Mouse (Mus musculus) mouse trophoblast stem cell (cell line): ENCODE data around the gene Slc39a11.

ENCODE experiments used
- in situ Hi-C, 2 experiments: fragments of 300-500 bp; cut with MseI, MboI; formaldehyde crosslinking; loops; 2 replicates in 1 of 2; 3 replicates in 1 of 2; pipeline ENCODE4 v1.15.1; 2025

Slc39a11 gene

DNA sequence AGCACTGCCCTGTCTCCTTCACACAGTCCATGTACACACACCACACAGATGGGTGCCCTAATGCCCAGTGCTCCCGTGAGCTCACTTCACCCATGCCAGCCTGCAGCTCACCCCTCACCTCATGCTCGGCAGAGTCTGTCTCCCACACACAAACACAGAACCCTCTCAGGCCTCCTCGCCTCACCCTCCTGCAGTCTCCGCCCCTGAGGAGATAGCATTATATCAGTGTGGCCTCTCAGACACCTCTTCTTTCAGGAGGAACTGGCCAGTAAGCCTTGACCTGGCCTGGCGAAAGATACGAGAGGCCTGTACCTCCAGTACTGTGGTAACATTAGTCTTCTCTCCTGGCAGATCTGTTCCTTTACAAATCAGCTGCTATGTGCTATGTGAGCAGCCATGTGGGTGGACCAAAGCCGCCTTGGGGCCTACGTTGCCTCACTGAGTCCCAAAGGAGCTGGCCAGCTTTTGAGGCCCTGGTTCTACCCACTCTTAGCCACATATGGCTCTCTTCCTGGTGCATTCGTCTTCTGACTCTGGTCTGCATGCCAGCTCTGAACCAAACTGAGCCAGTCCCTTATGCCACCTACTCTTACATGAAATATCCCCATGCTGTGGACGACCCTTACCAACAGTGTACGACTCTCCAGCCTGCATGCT, 138.8 kb downstream of the Slc39a11 start:
- in situ Hi-C loops = no loop called here

DNA sequence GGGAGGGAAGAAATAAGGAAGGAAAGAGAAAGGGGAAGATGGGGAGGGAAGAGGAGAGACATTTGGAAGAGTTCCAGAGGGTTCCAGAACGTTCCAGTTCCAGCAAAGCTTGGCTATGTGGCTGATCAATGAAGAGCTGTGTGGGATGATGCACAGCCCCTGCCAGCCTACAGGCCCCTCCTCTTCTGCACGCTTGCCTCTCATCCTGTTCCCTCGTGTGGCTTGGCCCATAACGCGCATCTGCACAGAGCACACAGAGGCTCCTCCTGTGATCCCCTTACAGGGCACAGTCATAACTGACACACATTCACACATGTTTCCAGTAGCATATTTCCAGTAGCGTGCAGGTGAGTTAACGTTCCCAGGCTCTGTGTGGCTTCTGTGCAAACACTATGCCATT, 139.6 kb downstream of the Slc39a11 start:
- in situ Hi-C loops = no loop called here

DNA sequence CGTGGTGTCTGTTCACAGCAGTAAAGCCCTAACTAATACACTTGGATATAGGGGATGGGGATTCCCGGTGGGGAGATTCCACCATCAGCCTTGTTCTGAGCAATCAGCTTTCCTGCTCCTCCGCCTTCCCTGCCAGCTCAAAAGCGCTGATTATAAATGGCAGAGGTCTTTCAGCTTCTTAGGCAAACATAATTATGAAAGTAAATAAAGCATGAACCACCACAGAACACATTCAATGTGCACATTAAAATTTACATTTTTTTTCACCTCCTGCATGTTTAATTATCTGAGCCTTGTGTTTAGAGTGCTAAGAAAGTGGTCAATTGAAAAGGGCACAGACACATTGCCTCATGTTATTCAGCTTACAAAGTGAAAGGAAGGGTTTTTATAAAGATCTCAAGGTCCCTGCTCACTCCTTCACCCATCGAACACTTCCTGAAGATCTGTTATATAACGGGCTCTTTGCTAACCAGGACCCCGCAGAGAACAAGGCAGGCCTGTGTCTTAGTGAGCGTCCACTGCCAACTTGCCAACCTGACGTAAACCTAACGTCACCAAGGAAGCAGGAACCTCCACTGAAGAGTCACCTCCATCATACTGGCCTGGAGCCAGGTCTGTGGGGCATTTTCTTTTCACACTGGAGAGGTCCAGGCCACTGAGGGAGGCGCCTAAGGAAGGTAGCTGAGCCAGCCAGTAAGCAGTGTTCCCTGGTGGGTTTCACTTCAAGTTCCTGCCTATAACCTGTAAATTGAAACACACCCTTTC, 142.0 kb downstream of the Slc39a11 start:
- in situ Hi-C loops = no loop called here

DNA sequence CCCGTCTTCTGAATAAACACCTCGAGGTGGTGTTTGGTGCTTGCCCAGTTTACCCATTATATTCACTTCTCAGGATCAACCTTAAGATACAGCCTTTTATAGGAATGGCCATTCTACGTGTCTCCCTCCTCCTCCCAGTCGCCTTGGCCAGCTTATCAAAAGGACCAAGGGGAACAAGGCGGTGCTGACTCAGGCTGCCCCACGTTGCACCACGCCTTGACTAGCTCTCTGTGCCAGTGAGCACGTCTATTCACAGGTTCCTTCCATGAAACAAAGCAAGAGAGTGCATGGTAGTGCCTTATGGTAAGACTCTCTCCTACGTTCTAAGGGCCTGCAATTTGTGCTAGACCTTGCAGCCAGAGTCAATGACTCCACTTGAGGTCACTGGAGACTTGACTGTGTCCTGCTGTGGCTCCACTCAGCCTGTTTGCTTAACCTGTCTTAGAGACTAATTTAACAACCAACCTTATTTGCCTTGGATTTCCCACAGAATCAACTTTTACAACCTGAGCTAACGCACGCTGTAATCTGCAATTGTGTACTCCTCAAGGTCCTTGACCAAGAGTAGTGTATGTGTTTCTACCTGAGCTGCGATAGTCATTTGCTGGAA, 144.2 kb downstream of the Slc39a11 start:
- in situ Hi-C loops = no loop called here

DNA sequence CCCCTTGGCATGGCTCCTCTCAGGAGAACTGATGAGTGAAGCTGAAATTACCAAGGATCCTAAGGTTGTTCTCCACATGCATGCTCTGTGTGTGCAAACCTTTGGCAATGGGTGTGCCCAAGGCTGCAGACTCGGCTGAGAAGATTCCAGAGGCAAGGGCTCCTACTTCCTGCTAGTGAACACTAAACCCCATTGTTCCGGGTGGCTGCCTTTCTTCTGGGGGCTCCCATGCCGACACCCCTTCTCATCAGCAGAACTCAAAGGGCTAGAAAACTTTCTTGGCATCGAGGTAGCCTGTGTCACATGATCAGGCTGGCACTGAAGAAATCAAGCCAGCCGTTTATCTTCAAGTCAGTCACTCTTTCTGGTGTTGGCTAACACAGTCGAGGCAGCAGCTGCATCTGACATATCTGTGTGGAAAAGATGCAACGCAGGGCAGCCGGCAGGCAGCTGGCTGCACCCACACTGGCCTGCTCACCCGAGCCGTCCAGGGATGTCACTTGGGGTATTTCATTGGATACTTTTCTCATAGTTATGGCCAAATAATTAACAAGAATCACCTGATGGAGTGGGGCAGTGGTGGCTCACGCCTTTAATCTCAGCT, 145.3 kb downstream of the Slc39a11 start:
- in situ Hi-C loops = no loop called here

DNA sequence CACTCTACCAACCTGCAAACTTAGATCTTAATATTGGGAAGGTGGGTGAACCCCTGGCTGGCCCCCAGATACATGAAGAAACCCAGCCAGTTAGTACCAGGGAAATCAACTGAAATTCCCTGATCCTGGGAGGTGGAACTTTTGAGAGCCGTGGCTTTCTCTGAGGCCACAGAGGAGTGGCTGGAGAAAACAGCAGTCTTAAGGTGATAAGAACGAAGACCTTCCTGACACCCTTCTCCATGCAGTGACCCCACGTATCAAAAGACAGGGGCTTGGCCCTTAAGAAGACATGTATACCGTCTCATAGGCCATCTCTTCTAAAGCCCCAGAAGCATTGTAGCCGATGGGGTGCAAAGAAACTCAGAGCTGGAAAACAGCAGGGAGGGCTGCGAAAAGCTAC, 146.9 kb downstream of the Slc39a11 start:
- in situ Hi-C loops = no loop called here

DNA sequence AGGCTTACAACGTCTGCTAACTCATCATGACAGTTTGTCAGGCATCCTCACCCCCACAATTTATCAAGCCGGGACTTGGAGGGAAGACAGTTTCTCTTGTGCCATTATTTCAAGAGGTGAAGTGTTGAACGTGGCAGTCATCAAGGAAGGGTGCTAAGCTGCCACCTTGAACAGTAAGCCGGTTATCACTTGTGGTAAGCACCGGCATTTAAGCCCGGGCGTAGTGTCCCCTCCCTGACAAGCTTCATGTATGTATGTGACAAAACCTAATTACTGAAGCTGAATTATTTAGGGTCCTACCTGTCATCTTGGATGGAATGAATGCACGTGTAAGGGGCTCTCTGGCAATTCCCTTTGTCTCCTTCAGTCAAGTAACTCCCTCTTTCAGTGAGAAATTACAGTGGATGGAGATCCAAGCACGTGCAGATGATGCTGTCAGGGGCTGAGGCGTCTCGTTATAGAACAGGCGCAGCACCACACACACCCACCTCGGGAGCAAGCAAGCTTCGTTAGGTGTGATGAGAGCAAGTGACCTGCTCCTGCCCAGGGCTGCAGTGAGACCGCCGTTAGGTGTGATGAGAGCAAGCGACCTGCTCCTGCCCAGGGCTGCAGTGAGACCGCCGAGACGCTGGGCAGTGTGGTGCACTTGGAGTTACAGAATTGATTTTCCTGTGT, 149.1 kb downstream of the Slc39a11 start:
- in situ Hi-C loops = no loop called here

DNA sequence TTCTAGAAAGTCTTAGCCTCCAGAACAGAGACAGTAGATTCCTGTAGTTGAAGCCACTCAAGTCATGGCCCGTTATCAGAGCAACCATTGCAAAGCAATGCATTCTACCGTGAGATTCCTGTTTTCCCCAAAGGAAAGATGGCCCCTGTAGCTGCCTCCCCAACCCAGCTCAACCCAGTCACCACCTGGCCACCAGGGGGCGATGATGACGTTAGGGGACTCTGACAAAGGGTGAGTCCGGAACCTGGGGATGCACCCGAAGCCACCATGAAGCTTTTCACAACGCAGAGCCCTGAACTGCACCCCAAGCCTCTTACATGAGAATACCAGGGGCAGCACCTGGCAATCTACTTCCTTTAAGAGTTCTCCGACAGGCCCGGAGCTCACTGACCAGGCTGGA, 151.0 kb downstream of the Slc39a11 start:
- in situ Hi-C loops = loop anchor here in 1 of 2 experiments (5.0 kb wide), 1 partner anchor 118 kb away; the partner anchor contains the start of gene Sstr2

DNA sequence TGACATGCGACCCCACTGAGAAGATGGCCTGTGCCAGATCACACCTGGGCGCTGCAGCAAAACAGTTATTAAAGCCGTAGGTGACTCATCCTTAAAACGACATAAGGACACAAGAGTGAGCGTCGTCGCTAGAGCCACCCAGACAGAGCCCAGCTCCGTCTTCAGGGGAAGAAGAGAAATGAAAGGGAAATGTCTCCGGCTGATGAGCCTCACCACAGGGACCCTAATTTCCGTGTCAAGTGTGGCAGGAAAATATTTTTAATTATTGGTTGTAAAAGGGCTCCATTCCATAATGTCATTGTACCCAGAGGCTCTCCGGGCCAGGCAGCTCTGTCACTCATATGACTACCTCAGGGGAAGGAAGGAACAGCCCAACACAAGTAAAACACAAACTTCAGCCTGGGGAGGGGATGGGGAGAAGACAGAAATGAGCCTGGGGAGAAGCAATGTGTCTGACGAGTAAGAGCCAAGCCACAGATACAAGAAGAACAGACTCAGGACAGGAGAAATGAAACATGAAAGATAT, 155.8 kb downstream of the Slc39a11 start:
- in situ Hi-C loops = no loop called here

DNA sequence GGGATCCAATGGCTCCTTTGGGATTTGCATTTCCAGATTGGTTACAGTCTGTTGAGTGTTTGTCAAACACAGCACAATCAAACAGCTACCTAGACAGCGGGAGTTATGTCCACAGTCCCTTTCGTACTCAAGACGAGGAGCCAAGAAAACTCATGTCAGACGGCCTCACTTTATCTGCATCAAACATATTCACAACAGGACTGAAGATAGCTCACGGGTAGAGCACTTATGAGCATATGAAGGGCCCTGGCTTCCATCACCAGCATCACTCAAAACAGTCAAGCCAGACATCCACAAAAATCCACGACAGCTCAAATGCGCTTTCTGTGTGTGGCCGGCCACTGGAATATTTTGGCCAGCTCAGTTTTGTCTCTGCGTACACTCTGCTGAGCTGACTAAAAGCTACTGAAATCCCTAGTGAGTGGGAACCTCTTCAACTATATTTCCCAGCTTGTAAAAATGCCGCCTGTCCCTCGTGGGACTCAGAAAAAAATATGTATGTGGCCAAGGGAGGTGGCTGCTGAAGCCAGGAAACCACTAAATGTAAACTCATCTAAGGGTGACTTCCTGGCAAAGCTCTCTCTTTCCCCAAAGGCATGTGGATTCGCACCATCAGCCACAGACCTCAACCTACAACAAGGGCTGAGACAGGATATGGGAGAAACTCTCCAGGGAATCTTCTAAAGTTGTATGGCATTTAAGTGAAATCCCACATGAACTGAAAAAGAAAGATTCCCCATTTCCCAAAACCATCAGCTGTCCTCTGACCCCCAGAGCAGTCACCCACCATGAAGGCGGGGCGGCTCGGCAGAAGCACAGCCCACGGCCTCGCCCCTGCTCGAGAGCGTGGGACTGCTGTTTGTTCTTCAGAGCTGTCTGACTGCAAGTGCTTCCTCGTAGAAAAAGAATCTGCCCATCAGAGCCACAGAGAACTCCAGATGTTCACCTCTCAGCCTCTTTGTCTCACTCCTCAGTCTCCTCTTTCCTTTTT, 159.1 kb downstream of the Slc39a11 start:
- in situ Hi-C loops = no loop called here

DNA sequence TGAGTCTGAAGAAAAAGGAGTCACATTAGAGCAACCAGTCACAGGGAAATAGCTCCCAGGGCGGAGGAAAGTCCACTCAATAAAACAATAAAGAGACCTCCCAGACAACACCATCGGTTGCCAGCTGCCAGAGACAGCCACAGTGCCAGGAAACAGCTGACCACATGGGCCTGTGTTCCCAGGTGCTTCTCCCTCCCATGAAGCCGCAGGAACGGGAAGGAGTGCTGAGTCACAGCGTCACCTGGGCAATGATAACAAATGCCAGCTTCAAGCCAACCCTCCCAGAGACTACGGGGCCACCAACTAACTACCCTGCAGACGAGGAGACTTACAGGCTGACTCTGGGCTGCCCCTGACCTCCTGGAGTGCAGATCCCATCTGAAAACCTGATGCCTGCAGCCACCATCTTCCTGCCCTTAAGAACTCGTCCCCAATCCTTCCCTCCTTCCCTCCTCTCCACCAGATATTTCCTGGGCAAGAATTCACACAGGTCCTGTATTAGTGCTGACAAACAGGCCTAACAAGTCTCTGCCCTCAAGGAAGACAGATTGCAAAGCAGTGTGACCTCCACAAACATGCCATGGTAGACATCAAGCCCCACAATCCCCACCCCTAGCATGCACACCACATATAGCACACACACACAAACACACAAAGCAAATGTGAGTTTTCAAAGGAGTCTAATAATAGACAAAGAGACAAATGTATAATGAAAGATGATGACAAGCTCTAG, 162.1 kb downstream of the Slc39a11 start:
- in situ Hi-C loops = no loop called here

DNA sequence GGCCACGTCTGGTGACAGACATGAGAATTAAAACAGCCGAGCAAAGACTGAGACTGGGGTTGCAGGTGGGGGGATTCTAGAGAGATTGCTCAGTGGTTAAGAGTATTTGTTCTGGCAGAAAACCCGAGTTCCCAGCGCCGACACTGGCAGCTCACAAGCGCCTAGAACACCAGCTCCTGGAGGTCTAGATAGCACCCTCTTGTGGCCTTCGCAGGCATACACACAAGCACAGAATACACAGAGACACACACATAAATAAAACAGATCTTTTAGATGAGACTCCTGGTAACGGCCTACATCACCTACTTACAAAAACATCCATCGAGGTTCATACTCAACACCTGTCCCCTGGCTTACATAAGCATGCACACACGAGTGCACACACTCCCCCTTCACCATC, 165.8 kb downstream of the Slc39a11 start:
- in situ Hi-C loops = no loop called here

DNA sequence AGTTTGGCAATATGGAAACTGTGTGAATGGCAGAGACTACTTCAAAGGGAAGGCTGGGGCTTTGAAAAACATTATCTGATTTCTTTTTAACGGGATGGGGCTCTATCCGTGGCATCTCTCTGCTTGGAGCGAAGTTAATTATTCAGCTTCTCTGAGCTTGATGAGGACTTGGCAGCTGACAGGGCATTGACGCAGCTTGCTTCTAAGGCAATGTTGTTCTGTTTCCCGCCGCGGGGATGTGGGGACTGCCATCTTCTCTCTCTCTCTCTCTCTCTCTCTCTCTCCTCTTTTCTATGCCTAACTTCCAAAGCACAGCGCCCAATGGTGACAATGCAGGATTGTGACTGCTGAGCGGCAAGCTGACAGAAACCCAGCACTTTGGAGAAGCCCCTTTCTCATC, 172.3 kb downstream of the Slc39a11 start:
- in situ Hi-C loops = no loop called here

DNA sequence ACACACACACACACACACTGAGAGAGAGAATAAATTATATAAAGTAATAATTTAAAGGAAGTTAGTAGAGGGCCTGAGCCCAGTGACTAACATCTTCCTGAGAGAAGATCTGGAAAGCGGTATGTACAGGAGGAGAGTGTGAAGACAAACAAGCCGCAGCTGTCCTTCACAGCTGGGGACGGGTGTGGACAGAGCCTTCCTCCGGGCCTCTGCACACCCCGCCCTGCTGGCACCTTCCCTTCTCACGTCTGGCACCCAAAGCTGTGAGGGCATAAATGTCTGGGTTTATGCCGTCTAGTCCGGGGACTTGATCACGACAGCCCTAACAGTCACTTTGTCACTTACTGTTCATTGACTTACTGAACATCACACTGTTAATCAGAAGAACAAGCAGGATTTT, 173.2 kb downstream of the Slc39a11 start:
- in situ Hi-C loops = no loop called here

DNA sequence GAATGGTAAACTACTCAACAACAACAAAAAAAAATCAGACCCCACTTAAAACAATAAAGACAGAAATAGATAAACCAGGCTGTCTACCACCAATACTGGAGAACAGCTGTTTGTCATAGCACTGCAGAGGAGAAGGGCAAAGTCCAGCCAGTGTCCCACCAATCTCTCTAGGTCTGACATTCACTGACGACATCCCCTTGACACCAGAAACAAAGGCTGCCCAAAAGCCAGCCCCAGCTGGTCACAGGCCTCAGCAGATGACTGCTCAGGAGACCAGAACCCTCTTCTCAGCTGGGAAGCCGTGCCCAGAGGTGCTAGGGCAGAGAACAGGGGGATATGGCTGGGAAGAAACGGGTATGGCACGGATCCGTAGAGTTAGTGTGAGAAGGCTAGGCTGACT, 174.4 kb downstream of the Slc39a11 start:
- in situ Hi-C loops = no loop called here

DNA sequence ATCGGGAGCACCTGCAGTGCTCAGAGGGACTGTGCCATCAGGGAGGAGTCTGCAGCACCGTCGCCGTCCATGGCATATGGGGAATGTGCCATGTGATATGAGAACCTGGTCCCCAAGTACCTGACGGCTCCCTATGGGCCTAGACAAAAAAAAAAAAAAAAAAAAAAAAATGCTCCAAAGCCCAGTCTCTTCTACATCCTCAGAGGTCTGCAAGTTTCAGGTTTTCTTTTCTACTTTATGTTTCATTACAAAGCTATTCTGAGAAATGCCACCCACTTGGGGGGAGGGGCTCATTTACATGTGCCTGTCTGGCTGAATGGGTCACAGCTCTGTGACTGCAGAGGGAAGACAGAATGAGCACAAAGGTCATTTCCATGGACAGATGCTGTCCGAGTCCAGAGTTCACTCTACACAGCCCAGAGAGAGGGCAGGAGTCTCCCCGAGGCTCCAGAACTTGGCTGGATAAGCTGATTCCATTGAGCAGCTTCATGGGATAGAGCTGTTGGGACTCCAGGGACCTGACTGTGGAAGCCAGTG, 175.8 kb downstream of the Slc39a11 start:
- in situ Hi-C loops = no loop called here

DNA sequence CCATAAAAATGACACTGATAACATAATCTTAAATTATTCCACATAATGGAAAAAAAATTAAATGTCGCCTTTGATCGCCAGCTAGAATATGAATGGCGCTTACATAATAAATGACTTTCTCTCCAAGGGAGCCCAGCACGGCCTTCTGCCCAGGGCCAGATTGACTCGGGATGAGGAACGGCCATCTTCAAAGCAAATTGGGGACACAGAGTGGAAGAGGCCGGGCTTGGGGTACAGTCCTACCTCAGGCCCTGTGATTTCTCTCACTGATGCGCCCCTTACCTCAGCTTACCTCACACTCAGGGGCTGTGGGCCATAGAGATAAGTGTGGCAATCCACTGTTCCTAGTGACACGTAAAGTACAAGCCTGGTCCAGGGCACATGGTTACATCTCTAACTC, 177.9 kb downstream of the Slc39a11 start:
- in situ Hi-C loops = no loop called here

DNA sequence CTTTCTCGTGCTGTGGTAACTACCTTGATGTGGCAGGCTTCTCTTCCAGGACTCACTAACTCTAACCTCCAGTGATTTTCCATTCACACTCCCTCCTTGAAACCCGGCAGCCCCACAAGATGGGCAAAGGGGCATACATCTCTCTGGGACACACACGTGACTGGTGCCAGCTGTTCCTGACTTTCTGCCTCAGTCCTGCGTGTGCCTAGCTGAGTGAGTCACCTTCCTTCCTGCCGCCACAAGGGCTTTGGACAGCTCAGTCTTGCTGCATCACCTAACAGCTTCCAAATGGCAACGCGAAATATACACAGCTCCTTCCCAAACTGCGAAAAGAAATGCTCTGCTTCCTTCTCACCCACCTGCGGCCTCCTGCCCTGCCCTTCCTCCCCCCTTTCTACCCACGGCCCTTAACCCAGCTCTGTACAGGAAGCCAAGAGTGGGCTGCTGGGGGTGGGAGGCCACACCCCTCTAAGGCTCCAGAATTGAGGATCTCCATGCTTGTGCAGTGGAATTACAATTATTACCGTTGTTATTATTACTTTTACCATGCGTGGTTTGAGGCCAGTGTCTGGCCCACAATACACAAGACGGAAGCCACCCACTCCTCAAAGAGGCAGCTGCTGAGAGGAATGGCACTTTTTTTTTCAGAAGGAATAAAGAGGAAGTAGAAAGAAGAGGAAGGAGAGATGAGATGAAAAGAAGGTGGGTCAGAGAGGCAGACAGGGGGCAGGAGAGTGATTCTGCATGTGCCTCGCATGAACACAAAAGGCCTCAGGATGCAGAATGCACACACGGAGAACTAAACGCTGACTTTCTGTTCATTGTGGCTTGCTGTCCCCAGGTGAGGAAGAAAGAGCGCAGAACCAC, 179.7 kb downstream of the Slc39a11 start:
- in situ Hi-C loops = no loop called here

DNA sequence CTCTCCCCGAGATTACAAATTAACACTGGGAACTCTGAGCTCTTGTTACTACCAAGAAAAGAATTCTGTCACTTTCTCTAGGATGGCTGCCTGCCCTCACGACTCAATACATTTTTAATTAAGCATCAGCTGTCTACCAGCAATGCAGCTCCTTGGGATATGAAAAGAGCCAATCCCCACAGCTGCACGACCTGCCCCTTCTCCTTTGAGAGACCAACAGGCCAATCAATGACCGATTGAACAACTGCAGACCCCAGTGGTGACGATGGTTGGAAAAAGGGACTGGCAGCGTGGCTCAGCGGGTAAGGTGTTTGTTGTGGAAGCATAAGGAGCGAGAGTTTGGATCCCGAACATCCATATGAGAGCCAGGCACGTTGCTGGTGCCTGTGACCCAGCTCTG, 181.9 kb downstream of the Slc39a11 start:
- in situ Hi-C loops = no loop called here
